Mouse (Mus musculus) lung, adult 2 months (tissue): ENCODE data around the gene Kncn.

Source experiments
- CTCF ChIP-seq: fragments of 200-500 bp; IDR thresholded peaks from 2 replicates; pipeline ENCODE4 v1.5.1; 2011; ENCODE audit warnings: mild to moderate bottlenecking, low read length, control low read depth; ENCODE audit not compliant: insufficient read depth
- POLR2A ChIP-seq: fragments of 200-500 bp; IDR thresholded peaks from 2 replicates; pipeline ENCODE4 v1.6.1; 2011; ENCODE audit warnings: low read depth, mild to moderate bottlenecking, control low read depth, low read length, borderline replicate concordance; ENCODE audit errors: extremely low read depth

- TF ChIP-seq CTCF (no peak), POLR2A (no peak)
Measured at GRCm38 (mm10) chr4:115878216-115878678, 6.0 kb upstream of the Kncn start.
